Mouse (Mus musculus) mature B cell (primary cell): ENCODE measurements around the gene Nfe2.
"Not testable (repeated sequence)": the region's sequence is repeated elsewhere in the genome, so short reads cannot be mapped to it uniquely, and the experiment has no call there.

ENCODE experiments used
- in situ Hi-C: fragments of 300-500 bp; cut with MboI; formaldehyde crosslinking; loops from 2 replicates; pipeline ENCODE4 v1.14.3; 2019

The Nfe2 gene

GRCm38 (mm10) chr15:103251595-103251994 is 6.6 kb downstream of the Nfe2 start:
- in situ Hi-C loops, result no loop called here

GRCm38 (mm10) chr15:103250195-103250740 is 7.9 kb downstream of the Nfe2 start:
- in situ Hi-C loops, result no loop called here

GRCm38 (mm10) chr15:103249511-103249910 is 8.7 kb downstream of the Nfe2 start:
- in situ Hi-C loops, result not testable (repeated sequence)

- in situ Hi-C loops, result no loop called here
Measured at GRCm38 (mm10) chr15:103248401-103249313, 9.5 kb downstream of the Nfe2 start.

GRCm38 (mm10) chr15:103247782-103248400 is 10.3 kb downstream of the Nfe2 start:
- in situ Hi-C loops, result no loop called here

- in situ Hi-C loops, result no loop called here
Measured at GRCm38 (mm10) chr15:103247078-103247781, 11.0 kb downstream of the Nfe2 start.

GRCm38 (mm10) chr15:103245616-103246015 is 12.6 kb downstream of the Nfe2 start:
- in situ Hi-C loops, result no loop called here

GRCm38 (mm10) chr15:103242885-103243284 is 15.3 kb downstream of the Nfe2 start:
- in situ Hi-C loops, result no loop called here

- in situ Hi-C loops, result not testable (repeated sequence)
Measured at GRCm38 (mm10) chr15:103241071-103242018, 16.9 kb downstream of the Nfe2 start.

GRCm38 (mm10) chr15:103240160-103241028 is 17.8 kb downstream of the Nfe2 start, which contains the start of gene Hnrnpa1:
Hnrnpa1 (plus strand) TSS chr15:103240432.
- in situ Hi-C loops, result no loop called here

- in situ Hi-C loops, result no loop called here
Measured at GRCm38 (mm10) chr15:103239685-103240159, 18.5 kb downstream of the Nfe2 start, which contains the start of gene Cbx5. Cbx5 (minus strand) TSS chr15:103239816.

- in situ Hi-C loops, result no loop called here
Measured at GRCm38 (mm10) chr15:103239130-103239684, 19.0 kb downstream of the Nfe2 start.

GRCm38 (mm10) chr15:103237295-103237694 is 20.9 kb downstream of the Nfe2 start:
- in situ Hi-C loops, result no loop called here

- in situ Hi-C loops, result no loop called here
Measured at GRCm38 (mm10) chr15:103233119-103233518, 25.1 kb downstream of the Nfe2 start.

GRCm38 (mm10) chr15:103228904-103229303 is 29.3 kb downstream of the Nfe2 start:
- in situ Hi-C loops, result no loop called here

- in situ Hi-C loops, result no loop called here
Measured at GRCm38 (mm10) chr15:103227572-103227971, 30.6 kb downstream of the Nfe2 start.

- in situ Hi-C loops, result no loop called here
Measured at GRCm38 (mm10) chr15:103227022-103227421, 31.2 kb downstream of the Nfe2 start.

GRCm38 (mm10) chr15:103224161-103224560 is 34.0 kb downstream of the Nfe2 start:
- in situ Hi-C loops, result no loop called here

GRCm38 (mm10) chr15:103221386-103221785 is 36.8 kb downstream of the Nfe2 start:
- in situ Hi-C loops, result no loop called here
